Mouse (Mus musculus) kidney, postnatal 0 days (tissue): ENCODE measurements around the gene Dgkq. TPM values are rescaled to one million over a fixed set of nuclear protein-coding genes. Genes with fewer than 3 reads are reported as not detected.

Source experiments
- ATAC-seq: fragments of 200-750 bp; cut with Nextera tagmentation; replicated peaks from 2 replicates; pipeline ENCODE4 v1.8.0; 2017; ENCODE audit warnings: low read depth, moderate number of reproducible peaks, moderate TSS enrichment, moderate library complexity; ENCODE audit not compliant: low FRiP score
- DNase-seq: peaks from one replicate; pipeline ENCODE4 v3.0.0-alpha.2; 2016; ENCODE audit warnings: low spot score
- H3K27ac ChIP-seq: fragments of 300-500 bp; sonication (generic); 2 replicates; pipeline ENCODE4 v1.5.1; 2014; ENCODE audit warnings: mild to moderate bottlenecking
- H3K27me3 ChIP-seq: fragments of 300-500 bp; sonication (generic); 2 replicates; pipeline ENCODE4 v1.6.1; 2014; ENCODE audit warnings: low read length, mixed read lengths; ENCODE audit not compliant: insufficient read depth
- H3K36me3 ChIP-seq: fragments of 300-500 bp; sonication (generic); 2 replicates; pipeline ENCODE4 v1.6.1; 2014; ENCODE audit warnings: low read length, mixed read lengths; ENCODE audit not compliant: insufficient read depth
- H3K4me1 ChIP-seq: fragments of 300-500 bp; sonication (generic); replicated peaks from 2 replicates; pipeline ENCODE4 v1.6.1; 2014; ENCODE audit warnings: antibody characterized with exemption, low read length, mixed read lengths; ENCODE audit not compliant: insufficient read depth
- H3K4me2 ChIP-seq: fragments of 300-500 bp; sonication (generic); 2 replicates; pipeline ENCODE4 v1.6.1; 2014; ENCODE audit warnings: mild to moderate bottlenecking, low read length, moderate library complexity, mixed read lengths
- H3K4me3 ChIP-seq: fragments of 300-500 bp; sonication (generic); replicated peaks from 2 replicates; pipeline ENCODE4 v1.5.1; 2014; ENCODE audit warnings: low read depth, low read length
- H3K9ac ChIP-seq: fragments of 300-500 bp; sonication (generic); 2 replicates; pipeline ENCODE4 v1.6.1; 2014; ENCODE audit warnings: low read depth, low read length
- H3K9me3 ChIP-seq: fragments of 300-500 bp; sonication (generic); replicated peaks from 2 replicates; pipeline ENCODE4 v1.6.1; 2016; ENCODE audit warnings: low read length, inconsistent platforms, mixed read lengths
- CTCF ChIP-seq: IDR thresholded peaks from 2 replicates; pipeline ENCODE4 v1.5.1; 2016; ENCODE audit warnings: antibody characterized with exemption, low read depth, mild to moderate bottlenecking, moderate library complexity
- WGBS: fragments of 180-500 bp; shearing (Covaris S2); extraction: QIAGEN DNeasy Blood & Tissue Kit; methylation state at CpG from one replicate; pipeline ENCODE4 v1.1.7; 2014; 5-methylcytosine and 5-hydroxymethylcytosine counted together
- polyA plus RNA-seq: library from polyadenylated mRNA; unstranded; fragments of >200 nt; fragmentation: Nextera tagmentation; extraction: Ambion mirVana; gene quantifications from 2 replicates; pipeline ENCODE4 v1.2.1, GENCODE M21; 2015

Gene Dgkq
- 6.5 and 6.9 TPM in 2 replicates for polyA plus RNA-seq

DNA sequence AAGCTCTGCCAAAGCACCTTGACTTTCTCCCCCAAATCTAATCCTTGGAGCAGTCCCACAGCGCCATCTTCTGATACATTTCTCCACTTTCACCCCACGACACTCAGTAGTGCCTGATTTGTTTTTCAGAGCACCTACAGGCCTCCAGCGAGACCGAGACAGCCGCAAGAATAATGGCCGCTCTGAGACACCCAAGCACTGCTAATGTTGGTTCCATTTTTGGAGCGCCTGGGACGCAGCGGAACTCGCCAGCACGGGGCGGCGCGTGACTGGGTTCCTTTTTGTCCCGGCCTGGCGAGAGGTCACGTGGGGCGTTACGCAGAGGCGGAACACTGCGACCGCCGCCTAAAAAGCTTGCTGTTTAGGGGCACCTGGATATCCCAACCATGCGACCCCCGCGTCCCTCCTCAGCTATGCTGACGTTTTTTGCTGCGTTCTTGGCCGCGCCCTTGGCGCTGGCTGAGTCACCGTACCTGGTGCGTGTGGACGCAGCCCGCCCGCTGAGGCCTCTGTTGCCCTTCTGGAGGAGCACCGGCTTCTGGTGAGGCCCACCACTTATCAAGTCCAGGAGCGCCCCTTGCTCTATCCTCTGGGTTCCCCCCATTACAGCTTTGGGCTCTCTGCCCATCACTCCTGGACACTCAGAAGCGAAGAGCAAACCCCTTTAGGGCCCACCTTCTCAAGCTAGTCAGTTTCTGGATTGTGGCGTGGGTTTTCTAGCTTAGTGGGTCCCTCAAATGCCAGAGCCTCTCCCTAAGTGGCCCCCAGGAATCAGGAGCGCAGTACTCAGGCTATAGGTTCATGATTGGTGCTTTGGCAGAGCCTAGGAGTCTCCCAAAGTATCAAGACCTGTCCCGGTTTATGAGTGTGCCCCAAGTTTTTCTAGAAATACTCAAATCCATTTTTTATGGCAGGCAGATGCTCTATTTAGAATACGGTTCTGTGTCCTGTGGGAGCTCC, at the start of gene Dgkq:
TSS of gene Dgkq (minus strand) at position 696 of the 960 bp plus-strand sequence.
- peak; percentile 74 for ATAC-seq
- DNase-seq: peak; percentile 91
- peak within 1 kb of the TSS; percentile 54 for H3K4me3 ChIP-seq
- peak within 1 kb of the TSS; percentile 81 for H3K4me2 ChIP-seq
- 6% methylated on average over 43 of the region's 43 CpGs for WGBS
- H3K36me3 ChIP-seq: 0 out of 2 replicates have a peak, but pooled peaks cover 12% of the 10 kb centered on the region
- TF ChIP-seq CTCF: peak; percentile 79
- no peaks in the 10 kb centered on the region for H3K9me3 ChIP-seq
- no peaks in the 10 kb centered on the region for H3K27me3 ChIP-seq
- peaks cover 11% of the 10 kb centered on the region for H3K4me1 ChIP-seq
- peak within 1 kb of the TSS; percentile 84 for H3K27ac ChIP-seq
- peak within 1 kb of the TSS; percentile 74 for H3K9ac ChIP-seq

DNA sequence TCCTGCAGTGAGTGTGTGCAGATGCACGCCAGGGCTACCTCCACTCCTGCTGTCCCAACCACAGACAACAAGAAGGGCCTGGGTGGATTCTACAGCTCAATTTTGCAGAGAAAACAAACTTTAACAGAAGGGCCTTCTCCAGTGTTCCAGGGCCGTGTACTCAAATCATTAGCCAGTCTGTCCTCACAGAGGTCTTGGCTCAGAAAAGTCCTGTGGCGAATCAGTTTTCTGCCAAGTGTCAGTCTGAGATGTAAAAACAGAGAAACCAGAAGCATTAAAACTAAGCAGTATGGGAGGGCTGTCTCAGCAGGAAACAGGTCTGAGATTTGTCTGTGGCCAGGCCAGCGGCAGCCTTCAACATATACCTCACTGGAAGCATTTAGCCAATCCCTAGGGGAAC, 48.6 kb upstream of the Dgkq start:
- no peaks in the 10 kb centered on the region for H3K4me1 ChIP-seq
- no peak overlapping the region for H3K27ac ChIP-seq
- H3K36me3 ChIP-seq: no peaks in the 10 kb centered on the region
- DNase-seq (no peak), ATAC-seq (no peak)
- no peak overlapping the region for H3K4me3 ChIP-seq
- no peak for TF ChIP-seq CTCF
- H3K27me3 ChIP-seq: no peaks in the 10 kb centered on the region
- no peak overlapping the region for H3K9ac ChIP-seq
- no peak overlapping the region for H3K4me2 ChIP-seq
- WGBS: 32% methylated on average over 4 of the region's 4 CpGs
- no peaks in the 10 kb centered on the region for H3K9me3 ChIP-seq

DNA sequence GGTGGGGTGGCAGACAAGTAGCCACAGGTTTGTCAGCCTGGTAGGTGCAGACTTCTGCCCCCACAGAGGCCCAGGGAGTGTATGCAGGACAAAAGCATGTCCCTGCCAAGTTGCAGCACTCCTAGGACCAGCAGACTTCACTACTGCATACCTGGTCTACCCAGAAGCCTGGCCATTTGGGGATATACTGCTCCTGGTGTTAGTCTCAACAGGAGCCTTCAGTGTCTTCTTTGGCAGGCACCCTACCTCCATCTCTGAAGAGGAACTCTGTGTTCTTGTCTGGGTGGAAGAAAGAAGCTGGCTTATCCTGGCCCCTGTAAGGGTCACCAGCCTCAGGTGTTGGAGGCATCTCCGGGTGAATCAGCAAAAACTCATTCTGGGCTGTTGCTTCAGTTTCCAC, 46.5 kb upstream of the Dgkq start:
- no peak for TF ChIP-seq CTCF
- H3K27me3 ChIP-seq: no peaks in the 10 kb centered on the region
- H3K4me1 ChIP-seq: no peaks in the 10 kb centered on the region
- H3K4me3 ChIP-seq: no peak overlapping the region
- H3K36me3 ChIP-seq: no peaks in the 10 kb centered on the region
- no peak for DNase-seq
- no peak overlapping the region for H3K9ac ChIP-seq
- WGBS: 73% methylated on average over 1 of the region's 1 CpGs
- ATAC-seq: no peak
- H3K27ac ChIP-seq: no peak overlapping the region
- no peaks in the 10 kb centered on the region for H3K9me3 ChIP-seq
- H3K4me2 ChIP-seq: no peak overlapping the region

DNA sequence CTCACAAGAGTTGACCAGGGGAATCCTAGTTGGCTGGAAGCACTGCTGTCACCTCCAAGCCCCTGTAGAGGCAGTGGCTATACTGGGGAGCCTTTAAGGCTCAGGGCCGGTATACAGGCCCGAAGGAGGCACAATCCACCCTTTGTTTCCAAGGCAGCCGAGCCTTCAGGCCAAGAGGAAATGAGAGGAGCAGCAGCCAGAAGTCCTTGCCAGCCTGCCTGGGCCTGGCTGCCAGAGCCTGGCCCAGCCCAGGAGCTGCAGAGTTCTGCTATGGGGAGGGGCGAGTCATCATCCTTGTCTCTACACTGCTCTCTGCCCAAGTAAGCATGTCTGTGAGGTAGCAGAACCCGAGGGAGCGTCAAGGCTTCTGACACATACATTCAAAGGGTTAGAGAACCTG, 44.7 kb upstream of the Dgkq start:
- no peak overlapping the region for H3K27ac ChIP-seq
- 55% methylated on average over 6 of the region's 6 CpGs for WGBS
- ATAC-seq: no peak
- no peak overlapping the region for H3K4me3 ChIP-seq
- no peak overlapping the region; the same call in 1 of the 2 replicates for H3K9ac ChIP-seq
- TF ChIP-seq CTCF: no peak
- H3K9me3 ChIP-seq: no peaks in the 10 kb centered on the region
- H3K4me2 ChIP-seq: no peak overlapping the region
- DNase-seq: no peak
- no peaks in the 10 kb centered on the region for H3K4me1 ChIP-seq
- H3K27me3 ChIP-seq: no peaks in the 10 kb centered on the region
- no peaks in the 10 kb centered on the region for H3K36me3 ChIP-seq

DNA sequence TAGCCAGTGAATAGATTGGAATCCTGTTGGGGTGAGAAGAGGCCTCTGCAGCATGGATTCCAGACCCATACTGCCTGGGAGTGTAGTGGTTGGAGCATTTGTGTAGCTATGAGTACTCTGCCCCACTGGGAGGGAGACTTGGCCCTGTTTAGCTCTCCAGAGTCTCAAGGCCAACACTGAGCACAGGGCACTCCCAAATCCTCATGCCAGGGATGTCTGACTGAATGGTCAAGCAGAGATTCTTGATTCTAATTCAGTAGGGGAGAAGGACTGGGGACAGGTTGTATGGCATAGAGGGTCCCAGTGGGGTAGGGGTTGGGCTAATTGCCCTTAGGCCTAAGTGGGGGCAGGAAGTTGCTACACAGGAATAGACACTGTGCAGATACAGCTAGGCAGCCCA, 44.2 kb upstream of the Dgkq start:
- H3K9me3 ChIP-seq: no peaks in the 10 kb centered on the region
- H3K27ac ChIP-seq: no peak overlapping the region
- no peaks in the 10 kb centered on the region for H3K36me3 ChIP-seq
- no peaks in the 10 kb centered on the region for H3K27me3 ChIP-seq
- no peaks in the 10 kb centered on the region for H3K4me1 ChIP-seq
- TF ChIP-seq CTCF: no peak
- ATAC-seq (no peak), DNase-seq (no peak)
- no peak overlapping the region; the same call in 1 of the 2 replicates for H3K9ac ChIP-seq
- no peak overlapping the region for H3K4me3 ChIP-seq
- no peak overlapping the region for H3K4me2 ChIP-seq

DNA sequence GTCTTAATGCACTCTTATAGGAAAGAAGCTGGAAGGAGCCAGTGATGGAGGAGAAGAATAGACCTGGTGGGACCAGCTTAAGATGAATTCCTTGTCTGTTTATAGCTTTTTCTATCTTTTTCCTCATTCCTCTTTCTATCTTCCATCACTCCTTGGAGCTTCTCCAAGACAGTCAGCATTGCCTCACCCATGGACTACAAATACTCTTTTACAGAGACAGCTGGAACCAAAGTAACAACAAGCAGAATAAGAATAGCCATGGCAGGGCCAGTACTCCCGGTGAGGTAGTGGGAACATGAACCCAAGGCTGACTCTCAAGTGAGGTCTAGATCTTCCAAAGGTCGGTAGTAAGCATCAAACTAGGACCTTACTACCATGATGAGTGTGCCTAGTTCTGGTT, 43.6 kb upstream of the Dgkq start:
- DNase-seq (no peak), ATAC-seq (no peak)
- no peak overlapping the region for H3K4me2 ChIP-seq
- H3K27me3 ChIP-seq: no peaks in the 10 kb centered on the region
- H3K4me3 ChIP-seq: no peak overlapping the region
- H3K9me3 ChIP-seq: no peaks in the 10 kb centered on the region
- no peaks in the 10 kb centered on the region for H3K4me1 ChIP-seq
- 90% methylated on average over 2 of the region's 2 CpGs for WGBS
- no peak for TF ChIP-seq CTCF
- no peak overlapping the region for H3K27ac ChIP-seq
- H3K36me3 ChIP-seq: no peaks in the 10 kb centered on the region
- H3K9ac ChIP-seq: no peak overlapping the region
